Mouse (Mus musculus) layer of hippocampus, postnatal 14 days (tissue): ENCODE results near the gene Sobp. TPM values are rescaled to one million over a fixed set of nuclear protein-coding genes. Genes with fewer than 3 reads are reported as not detected.

ENCODE experiments used
- DNase-seq, 2 experiments: peaks; one replicate each; pipeline ENCODE4 v3.0.0; 2021 to 2022; ENCODE audit warnings: low spot score in 2 of 2, mixed read lengths in 1 of 2
- total RNA-seq, 2 experiments: library from RNA; stranded (reverse); gene quantifications; 2 replicates each; pipeline ENCODE4 v1.2.3; 2021

Gene Sobp
- total RNA-seq, 2 experiments from 2014 or later = 80.1 to 85.0 TPM

DNA sequence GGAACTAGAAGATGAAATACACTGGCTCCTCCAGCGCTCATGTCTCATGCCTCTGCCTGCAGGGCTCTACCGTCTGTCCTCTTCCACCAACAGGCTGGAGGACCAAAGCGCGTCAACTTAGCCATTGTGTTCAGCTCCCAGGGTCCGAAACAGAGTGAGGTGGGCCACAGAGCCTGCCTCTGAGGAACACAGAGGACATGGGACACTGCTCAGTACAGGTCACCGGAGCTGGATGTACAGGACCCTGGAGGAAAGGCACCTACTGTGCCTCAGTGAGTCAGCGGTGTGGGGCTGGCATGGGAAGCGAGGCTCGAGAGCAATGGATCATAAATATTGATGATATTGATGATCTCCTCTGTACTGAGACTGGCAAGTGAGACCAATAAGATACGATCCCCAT, 175.0 kb downstream of the Sobp start:
- no peak for DNase-seq

GRCm38 (mm10) chr10:42997278-42997677, 177.1 kb downstream of the Sobp start:
- DNase-seq = no peak

- no peak for DNase-seq
Observed at GRCm38 (mm10) chr10:42995484-42995895, 178.8 kb downstream of the Sobp start.

- DNase-seq = no peak
Observed at GRCm38 (mm10) chr10:42994331-42994782, 180.0 kb downstream of the Sobp start.

DNA sequence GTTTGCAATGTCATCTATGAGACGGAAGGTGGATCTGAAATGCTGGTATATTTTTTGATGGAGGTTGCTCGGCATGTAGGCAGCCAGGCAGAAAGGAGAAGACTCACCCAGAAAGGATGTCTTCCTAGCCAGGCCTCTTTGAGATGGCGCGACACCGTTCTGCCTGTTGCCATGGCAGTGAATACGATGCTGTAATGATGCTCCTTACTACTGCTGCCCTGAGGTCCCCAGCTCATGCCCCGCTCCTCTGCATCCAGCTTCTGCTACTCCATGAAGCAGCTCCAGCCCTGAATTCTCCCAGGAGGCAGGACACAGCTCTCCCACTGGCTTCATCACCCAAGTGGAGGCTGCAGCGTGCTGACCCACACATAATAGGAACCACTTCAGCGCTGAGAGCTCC, 183.3 kb downstream of the Sobp start:
- no peak for DNase-seq

DNA sequence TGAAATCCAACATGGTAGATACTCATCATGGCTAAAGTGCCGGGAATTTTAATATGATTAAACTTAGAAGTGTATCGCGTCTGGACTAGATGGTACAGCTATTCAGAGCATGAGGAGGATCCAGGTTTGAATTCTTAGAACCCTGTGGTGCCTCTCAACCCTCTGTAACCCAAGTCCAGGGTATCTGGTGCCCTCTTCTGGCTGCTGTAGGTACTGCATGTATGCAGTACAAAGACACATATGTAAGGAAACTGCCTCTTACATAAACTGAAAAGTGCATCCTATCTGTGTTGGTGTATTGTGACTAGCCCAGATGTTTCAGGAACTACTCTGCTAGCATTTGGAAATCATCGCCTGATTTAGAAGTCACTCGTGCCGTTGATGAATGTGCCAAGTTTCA, 184.4 kb downstream of the Sobp start:
- DNase-seq = no peak

GRCm38 (mm10) chr10:42988627-42989026, 185.7 kb downstream of the Sobp start:
- DNase-seq = no peak

DNA sequence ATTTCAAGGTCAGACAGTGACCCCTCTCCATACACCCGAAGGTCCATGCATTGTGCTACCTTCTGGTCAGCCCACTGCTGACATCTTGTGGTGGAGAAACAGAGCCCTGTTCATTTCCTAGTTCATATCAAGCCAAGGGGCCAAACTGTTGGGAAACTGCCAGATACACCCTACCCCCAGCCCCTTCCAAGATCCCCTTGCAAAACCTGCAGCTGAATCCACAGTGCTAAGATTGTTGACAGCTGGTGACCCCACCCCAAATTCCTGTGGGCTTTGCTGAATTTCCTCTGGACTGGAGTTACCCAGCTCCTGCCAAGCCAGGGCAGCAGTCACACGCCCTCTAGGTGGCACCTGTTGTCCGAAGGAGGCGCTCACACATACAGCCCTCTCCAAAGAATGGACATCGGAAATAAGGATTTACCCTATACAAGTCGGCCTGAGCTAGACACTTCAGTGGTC, 186.7 kb downstream of the Sobp start:
- DNase-seq = no peak

DNA sequence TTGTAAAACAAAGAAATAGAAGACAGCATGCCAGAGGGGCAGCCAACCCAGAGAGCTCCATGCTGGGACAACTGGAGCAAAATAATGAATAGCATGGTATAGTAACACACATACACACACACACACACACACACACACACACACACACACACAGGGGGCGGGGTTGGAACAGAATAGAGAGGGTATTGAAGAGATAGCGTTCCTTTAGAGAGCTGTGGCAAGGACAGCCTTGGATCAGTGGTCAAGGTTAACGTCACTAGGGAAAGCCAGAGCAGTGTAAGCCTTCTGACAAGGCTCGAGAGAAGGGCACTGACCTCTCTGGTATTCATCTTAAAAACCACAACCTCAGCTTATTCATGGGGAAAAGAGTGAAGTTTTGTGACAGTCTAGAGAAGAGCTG, 189.4 kb downstream of the Sobp start:
- DNase-seq = no peak

DNA sequence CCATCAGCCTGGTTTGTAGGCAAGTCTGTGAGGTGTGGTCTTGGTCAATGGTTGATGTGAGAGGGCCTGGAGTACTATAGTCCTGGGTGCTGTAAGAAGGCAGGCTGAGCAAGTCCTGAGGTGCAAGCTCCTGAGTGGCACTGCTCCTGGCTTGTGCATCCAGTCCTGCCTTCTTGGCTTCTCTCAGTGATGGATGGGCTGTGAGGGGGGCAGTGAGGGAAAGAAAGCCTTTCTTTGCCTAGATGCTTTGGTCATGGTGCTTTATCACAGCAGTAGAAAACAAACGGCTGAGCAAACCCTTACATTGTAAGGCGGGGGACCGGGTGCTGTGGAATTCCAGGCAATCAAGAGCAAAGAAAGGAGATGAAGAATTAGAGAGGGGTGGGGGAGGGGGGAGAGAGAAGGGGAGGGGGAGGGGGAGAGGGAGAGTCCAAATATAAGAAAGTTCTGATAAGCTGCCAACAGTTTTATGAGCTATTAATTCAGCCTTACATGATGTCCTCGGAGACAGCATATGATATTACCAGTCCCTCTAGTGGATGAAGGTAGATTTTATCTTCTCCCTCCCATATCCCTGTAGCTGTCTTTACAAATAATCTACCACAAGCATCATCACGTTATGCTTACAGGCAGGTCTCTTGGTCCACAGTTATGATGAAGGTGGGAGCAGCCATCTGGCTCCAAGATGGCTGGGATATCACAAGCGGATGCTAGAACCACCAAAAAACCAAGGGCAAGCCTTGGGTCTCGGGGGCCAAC, 193.2 kb downstream of the Sobp start:
- no peak for DNase-seq

DNA sequence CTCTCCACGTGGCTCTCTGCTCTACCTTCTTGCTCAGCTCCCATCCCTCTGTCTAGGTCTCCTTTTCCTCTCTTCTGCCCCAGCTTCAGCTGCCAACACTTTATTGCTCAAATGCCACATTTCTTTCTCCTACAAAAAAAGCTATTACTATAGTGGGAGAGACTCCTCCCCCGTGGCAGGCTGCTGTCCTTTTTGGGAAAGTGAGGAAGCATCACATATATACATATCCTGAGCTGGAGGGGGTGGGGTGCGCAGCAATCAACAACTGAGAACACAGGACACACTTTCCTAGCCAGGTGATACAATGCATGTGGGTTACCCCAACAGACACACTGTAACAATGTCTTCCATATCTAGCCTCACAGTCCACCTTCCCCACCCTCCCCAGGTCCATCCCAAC, 196.0 kb downstream of the Sobp start:
- DNase-seq = no peak

- DNase-seq = no peak
Observed at GRCm38 (mm10) chr10:42976577-42976976, 197.8 kb downstream of the Sobp start.

- no peak for DNase-seq
Observed at GRCm38 (mm10) chr10:42973537-42973936, 200.8 kb downstream of the Sobp start.

GRCm38 (mm10) chr10:42972504-42973172, 201.7 kb downstream of the Sobp start:
- peak; percentile 51 to 52 for DNase-seq

DNA sequence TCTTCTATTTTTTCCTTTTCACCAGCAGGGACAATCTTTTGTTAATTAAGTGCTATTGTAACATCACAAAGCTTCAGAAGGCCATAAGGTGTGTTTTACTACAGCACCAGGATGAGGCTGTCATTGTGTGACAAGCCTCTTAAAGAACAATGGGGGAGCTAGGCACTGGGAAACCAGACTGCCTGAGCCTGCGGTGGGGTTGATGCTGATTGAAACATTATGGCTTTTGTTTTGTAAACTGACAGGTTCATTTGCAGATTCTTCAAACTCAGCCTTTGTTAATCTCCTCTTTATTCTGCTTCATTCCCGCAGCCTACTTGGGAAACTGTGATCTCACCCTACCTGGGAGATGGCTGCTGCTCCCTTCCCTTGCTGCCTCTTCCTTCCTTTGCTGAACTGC, 206.0 kb downstream of the Sobp start:
- no peak for DNase-seq

DNA sequence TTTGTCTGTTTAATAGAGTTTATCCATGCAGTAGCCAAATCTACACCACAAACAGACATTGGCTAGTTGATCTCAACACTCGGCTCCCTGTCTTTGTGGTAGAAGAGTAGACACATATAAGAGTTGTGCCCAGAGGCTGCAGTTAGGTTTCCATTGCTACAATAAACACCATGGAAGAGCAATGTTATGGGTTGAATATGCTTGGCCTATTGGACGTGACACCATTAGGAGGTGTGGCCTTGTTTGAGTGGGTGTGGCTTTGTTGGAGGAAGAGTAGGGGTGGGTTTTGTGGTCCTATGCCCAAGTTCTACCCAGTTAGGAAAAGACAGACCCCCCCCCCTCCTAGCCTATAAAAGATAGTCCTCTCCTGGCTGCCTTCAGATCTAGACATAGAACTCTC, 211.3 kb downstream of the Sobp start:
- no peak for DNase-seq

- DNase-seq = no peak
Observed at GRCm38 (mm10) chr10:42962655-42963054, 211.7 kb downstream of the Sobp start.

DNA sequence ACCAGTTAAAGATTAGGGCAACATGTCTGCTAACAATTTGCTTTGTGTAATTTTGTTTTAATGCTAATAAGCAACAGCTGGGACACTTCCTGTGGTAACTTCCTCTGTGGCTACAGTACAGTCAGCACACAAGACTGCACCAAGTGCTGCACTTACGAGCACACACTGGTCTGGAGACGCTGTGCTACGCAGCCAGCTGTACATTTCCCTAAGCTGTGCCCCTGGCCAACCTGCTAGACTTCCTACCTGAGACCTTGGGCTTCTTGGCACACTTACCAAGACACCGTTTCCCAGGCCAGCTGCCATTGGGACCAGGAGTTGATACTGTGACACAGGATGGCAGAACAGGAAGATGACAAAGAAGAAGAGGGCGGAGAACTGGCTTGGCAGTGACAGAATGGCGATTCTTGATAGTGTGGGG, 212.1 kb downstream of the Sobp start:
- no peak for DNase-seq

DNA sequence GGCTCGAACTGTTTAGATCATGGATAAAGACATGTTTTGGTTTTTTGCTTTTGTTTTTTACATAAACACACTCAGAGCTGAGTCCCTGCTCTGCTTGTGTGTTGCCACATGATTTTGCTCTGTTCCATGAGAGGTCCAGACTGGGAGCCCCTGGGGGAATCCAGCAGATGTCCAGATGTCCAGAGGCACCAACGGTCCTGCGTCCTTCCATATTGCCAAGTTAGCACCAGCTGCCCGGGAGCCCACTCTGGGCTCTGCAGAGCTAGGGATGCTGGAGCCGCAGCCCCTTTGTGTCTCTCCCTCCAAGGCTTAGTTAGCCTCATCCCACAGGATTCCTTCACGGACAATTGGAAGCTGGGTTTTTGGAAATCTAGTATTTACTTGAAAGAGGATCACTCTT, 212.6 kb downstream of the Sobp start:
- no peak for DNase-seq

GRCm38 (mm10) chr10:42958686-42959085, 215.6 kb downstream of the Sobp start:
- no peak for DNase-seq

GRCm38 (mm10) chr10:42957881-42958651, 216.3 kb downstream of the Sobp start:
- peak; percentile 71 to 79 for DNase-seq

DNA sequence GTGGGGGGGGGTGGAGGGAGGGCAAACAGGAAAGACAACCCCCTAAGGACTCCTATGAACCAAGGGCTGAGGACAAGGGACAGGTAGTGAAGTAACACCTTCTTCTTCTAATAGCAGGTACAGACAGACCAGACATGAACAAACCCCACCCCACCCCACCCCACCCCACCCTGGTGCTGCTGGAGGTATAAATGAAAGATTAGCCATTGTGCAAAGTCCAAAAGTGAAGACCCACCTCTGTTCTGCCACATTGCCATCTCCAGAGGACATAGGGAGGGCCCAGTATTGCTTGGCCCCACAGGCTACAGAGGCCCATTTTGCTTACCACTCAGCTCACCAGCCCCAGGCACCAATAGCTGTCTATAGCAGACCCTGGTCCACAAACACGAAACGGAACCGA, 219.1 kb downstream of the Sobp start:
- no peak for DNase-seq
